Comparison of ENCODE assay signal across 10 mouse cellular contexts in genomic region chr11:88598848-88599175, GRCm38 (mm10).
DNase-seq lines count a peak whose midpoint lies in the region; ATAC-seq and TF ChIP-seq lines count a peak whose summit lies in the region.
"Had no signal": no experiment of that assay in that cellular context is flagged by ENCODE, and none has a peak within 500 bp of the region (broad histone marks: within the 10 kb centered on the region; RNA-seq: fewer than 3 reads in every experiment).

No protein-coding gene starts in this region.

- H3K4me1 ChIP-seq in heart, postnatal 0 days (ENCODE audit: control insufficient read depth, insufficient read depth): peaks cover 33% of the 10 kb centered on the region
- H3K4me1 ChIP-seq in neural tube, embryonic 12.5 days: peaks cover 68% of the 10 kb centered on the region
- peaks cover 43% of the 10 kb centered on the region for H3K4me1 ChIP-seq in embryonic facial prominence, embryonic 15.5 days
- no peaks in the 10 kb centered on the region; the same call in 1 of the 2 replicates for H3K4me1 ChIP-seq in stomach, postnatal 0 days (replicated peaks; ENCODE audit: control insufficient read depth, insufficient read depth)

- H3K36me3 ChIP-seq in heart, postnatal 0 days (replicated peaks; ENCODE audit: control insufficient read depth, insufficient read depth, low read length): peaks cover 7% of the 10 kb centered on the region
- peaks cover 14% of the 10 kb centered on the region; the same call in 1 of the 2 replicates for H3K36me3 ChIP-seq in neural tube, embryonic 12.5 days
- H3K36me3 ChIP-seq in embryonic facial prominence, embryonic 15.5 days: no peaks in the 10 kb centered on the region
- peaks cover 1% of the 10 kb centered on the region; the same call in 1 of the 2 replicates for H3K36me3 ChIP-seq in splenic B cell, adult 2 months (ENCODE audit: control insufficient read depth, insufficient read depth, low read length, poor library complexity, severe bottlenecking)
- H3K36me3 ChIP-seq in stomach, postnatal 0 days (ENCODE audit: control insufficient read depth, insufficient read depth, low read length): no peaks in the 10 kb centered on the region

- no peak overlapping the region for H3K4me2 ChIP-seq in heart, postnatal 0 days (ENCODE audit: low read depth, low read length)
- H3K4me2 ChIP-seq in neural tube, embryonic 12.5 days (replicated peaks): no peak overlapping the region
- H3K4me2 ChIP-seq in embryonic facial prominence, embryonic 15.5 days (replicated peaks): no peak overlapping the region
- no peak overlapping the region for H3K4me2 ChIP-seq in stomach, postnatal 0 days (replicated peaks; ENCODE audit: low read depth)

- H3K27me3 ChIP-seq in heart, postnatal 0 days (ENCODE audit: control insufficient read depth, insufficient read depth, low read length): no peaks in the 10 kb centered on the region
- H3K27me3 ChIP-seq in neural tube, embryonic 12.5 days (replicated peaks): no peaks in the 10 kb centered on the region
- no peaks in the 10 kb centered on the region for H3K27me3 ChIP-seq in embryonic facial prominence, embryonic 15.5 days
- H3K27me3 ChIP-seq in splenic B cell, adult 2 months (ENCODE audit: control insufficient read depth, insufficient read depth, low read length, poor library complexity, severe bottlenecking): no peaks in the 10 kb centered on the region
- no peaks in the 10 kb centered on the region for H3K27me3 ChIP-seq in stomach, postnatal 0 days (ENCODE audit: control insufficient read depth, insufficient read depth, low read length)

- no peak for ATAC-seq in heart, postnatal 0 days (ENCODE audit: insufficient read depth, low read depth)
- no peak for ATAC-seq in neural tube, embryonic 12.5 days (ENCODE audit: low FRiP score, low read depth)
- ATAC-seq in embryonic facial prominence, embryonic 15.5 days (ENCODE audit: insufficient number of reproducible peaks, low FRiP score, low TSS enrichment, low read depth): no peak
- ATAC-seq in stomach, postnatal 0 days (ENCODE audit: low FRiP score, low TSS enrichment): no peak

- peak overlapping the region; percentile 51 for H3K27ac ChIP-seq in heart, postnatal 0 days (ENCODE audit: low read depth)
- H3K27ac ChIP-seq in neural tube, embryonic 12.5 days: 0 out of 2 replicates have a peak overlapping the region, but pooled peaks have one; percentile 11
- peak overlapping the region; percentile 2; the same call in 1 of the 2 replicates for H3K27ac ChIP-seq in embryonic facial prominence, embryonic 15.5 days (replicated peaks)
- H3K27ac ChIP-seq in stomach, postnatal 0 days (replicated peaks): no peak overlapping the region

- DNase-seq in heart, postnatal 0 days (ENCODE audit: low spot score): no peak
- no peak for DNase-seq in heart, adult 8-10 months (ENCODE audit: low spot score)
- no peak for DNase-seq in neural tube, embryonic 10.5 days (ENCODE audit: extremely low spot score, low spot score)
- DNase-seq in splenic B cell, adult 2 months (ENCODE audit: low read depth, low spot score): peak; percentile 59
- DNase-seq in stomach, postnatal 0 days (ENCODE audit: low spot score): no peak
- no peak for DNase-seq in frontal cortex, postnatal 14 days (ENCODE audit: low spot score in 2 of 2)
- DNase-seq: kidney, adult 18-20 months; lung, adult 18-20 months had no signal

- H3K9me3 ChIP-seq in heart, postnatal 0 days (replicated peaks; ENCODE audit: control insufficient read depth, low read length): no peaks in the 10 kb centered on the region
- no peaks in the 10 kb centered on the region for H3K9me3 ChIP-seq in neural tube, embryonic 12.5 days
- H3K9me3 ChIP-seq in embryonic facial prominence, embryonic 15.5 days (replicated peaks): no peaks in the 10 kb centered on the region
- H3K9me3 ChIP-seq in stomach, postnatal 0 days (ENCODE audit: control insufficient read depth, low read length): no peaks in the 10 kb centered on the region

- no peak overlapping the region for H3K4me3 ChIP-seq in heart, postnatal 0 days (ENCODE audit: low read depth, low read length)
- no peak overlapping the region for H3K4me3 ChIP-seq in neural tube, embryonic 12.5 days
- H3K4me3 ChIP-seq in embryonic facial prominence, embryonic 15.5 days (replicated peaks): no peak overlapping the region
- no peak overlapping the region for H3K4me3 ChIP-seq in stomach, postnatal 0 days (ENCODE audit: low read depth, low read length)

- no peak for TF ChIP-seq CTCF in heart, postnatal 0 days (IDR thresholded peaks at IDR 0.05; ENCODE audit: low read depth)
- TF ChIP-seq CTCF in stomach, postnatal 0 days (IDR thresholded peaks at IDR 0.05; ENCODE audit: low read depth): no peak

- no peak overlapping the region for H3K9ac ChIP-seq in heart, postnatal 0 days (replicated peaks; ENCODE audit: low read depth, low read length)
- H3K9ac ChIP-seq in neural tube, embryonic 12.5 days: no peak overlapping the region
- no peak overlapping the region for H3K9ac ChIP-seq in embryonic facial prominence, embryonic 15.5 days
- H3K9ac ChIP-seq in stomach, postnatal 0 days (ENCODE audit: low read length): no peak overlapping the region

- WGBS in heart, postnatal 0 days: 42% methylated on average over 3 of the region's 3 CpGs
- 72% methylated on average over 3 of the region's 3 CpGs for WGBS in neural tube, embryonic 12.5 days
- WGBS in embryonic facial prominence, embryonic 15.5 days: 45% methylated on average over 3 of the region's 3 CpGs
- WGBS in stomach, postnatal 0 days: 61% methylated on average over 3 of the region's 3 CpGs

- no peak for TF ChIP-seq EP300 in heart, postnatal 0 days (IDR thresholded peaks at IDR 0.05; ENCODE audit: low read depth)
- no peak for TF ChIP-seq EP300 in stomach, postnatal 0 days (optimal IDR thresholded peaks at IDR 0.05)
